Mouse (Mus musculus) embryonic fibroblast, embryonic 13.5 days (primary cell): ENCODE measurements at regions not wholly inside any gene's neighbourhood (a gene's known extent, or its start where the extent isn't known, plus 50 kb on each side); places are given as distances from the start of the nearest gene placed in this dataset.

Experiments
- H3K27ac ChIP-seq: 2 replicates; pipeline ENCODE4 v1.5.1; 2012; ENCODE audit warnings: low read length, control low read depth, inconsistent platforms; ENCODE audit not compliant: insufficient read depth
- H3K4me1 ChIP-seq: 2 replicates; pipeline ENCODE4 v1.6.1; 2011; ENCODE audit warnings: low read length; ENCODE audit not compliant: control insufficient read depth, insufficient read depth
- H3K4me3 ChIP-seq: 2 replicates; pipeline ENCODE4 v1.5.1; 2011; ENCODE audit warnings: mild to moderate bottlenecking, control low read depth, low read length; ENCODE audit not compliant: insufficient read depth
- CTCF ChIP-seq: IDR thresholded peaks from 2 replicates; pipeline ENCODE4 v1.5.1; 2011; ENCODE audit warnings: mild to moderate bottlenecking, control low read depth, low read length, moderate library complexity, borderline replicate concordance; ENCODE audit not compliant: insufficient read depth
- POLR2A ChIP-seq: IDR thresholded peaks from 2 replicates; pipeline ENCODE4 v1.6.1; 2011; ENCODE audit warnings: low read depth, mild to moderate bottlenecking, control low read depth, low read length, moderate library complexity

- H3K27ac ChIP-seq, result peak overlapping the region; percentile 41
- TF ChIP-seq CTCF, result no peak
- H3K4me1 ChIP-seq, result peaks cover 14% of the 10 kb centered on the region
- H3K4me3 ChIP-seq, result no peak overlapping the region
Observed at GRCm38 (mm10) chr10:84055402-84056167, 332.9 kb downstream of the 1500009L16Rik start.

GRCm38 (mm10) chr10:84056323-84057169 is 333.9 kb downstream of the 1500009L16Rik start:
- peaks cover 20% of the 10 kb centered on the region for H3K4me1 ChIP-seq
- peak overlapping the region; percentile 77 for H3K27ac ChIP-seq
- no peak for TF ChIP-seq POLR2A
- TF ChIP-seq CTCF, result no peak
- H3K4me3 ChIP-seq, result no peak overlapping the region

GRCm38 (mm10) chr10:84058301-84058700 is 335.6 kb downstream of the 1500009L16Rik start:
- H3K27ac ChIP-seq, result no peak overlapping the region
- H3K4me3 ChIP-seq, result no peak overlapping the region
- H3K4me1 ChIP-seq, result peaks cover 20% of the 10 kb centered on the region
- TF ChIP-seq CTCF, result no peak
- no peak for TF ChIP-seq POLR2A

GRCm38 (mm10) chr10:84059646-84060491 is 337.2 kb downstream of the 1500009L16Rik start:
- H3K4me3 ChIP-seq, result no peak overlapping the region
- 0 out of 2 replicates have a peak overlapping the region, but pooled peaks have one; percentile 3 for H3K27ac ChIP-seq
- TF ChIP-seq POLR2A (no peak), CTCF (no peak)
- peaks cover 20% of the 10 kb centered on the region for H3K4me1 ChIP-seq

- H3K4me3 ChIP-seq, result no peak overlapping the region
- TF ChIP-seq POLR2A (no peak), CTCF (no peak)
- 0 out of 2 replicates have a peak overlapping the region, but pooled peaks have one; percentile 3 for H3K27ac ChIP-seq
- peaks cover 22% of the 10 kb centered on the region for H3K4me1 ChIP-seq
Observed at GRCm38 (mm10) chr10:84060492-84061218, 338.0 kb downstream of the 1500009L16Rik start.

GRCm38 (mm10) chr10:84067052-84067650 is 344.5 kb downstream of the 1500009L16Rik start:
- peaks cover 9% of the 10 kb centered on the region; the same call in 1 of the 2 replicates for H3K4me1 ChIP-seq
- no peak overlapping the region for H3K4me3 ChIP-seq

GRCm38 (mm10) chr10:84069806-84070205 is 347.1 kb downstream of the 1500009L16Rik start:
- no peak for TF ChIP-seq POLR2A
- peaks cover 9% of the 10 kb centered on the region; the same call in 1 of the 2 replicates for H3K4me1 ChIP-seq

More at GRCm38 (mm10) chr10:84067052-84067650, 344.5 kb downstream of the 1500009L16Rik start:
- peak overlapping the region; percentile 81 for H3K27ac ChIP-seq
- TF ChIP-seq CTCF (no peak), POLR2A (no peak)

GRCm38 (mm10) chr10:84072866-84073483 is 350.3 kb downstream of the 1500009L16Rik start:
- TF ChIP-seq CTCF (no peak), POLR2A (no peak)

More at GRCm38 (mm10) chr10:84069806-84070205, 347.1 kb downstream of the 1500009L16Rik start:
- Histone ChIP-seq H3K4me3 (no peak overlapping the region), H3K27ac (no peak overlapping the region)

GRCm38 (mm10) chr10:84075581-84075980 is 352.9 kb downstream of the 1500009L16Rik start:
- Histone ChIP-seq H3K27ac (peak overlapping the region; percentile 97), H3K4me1 (peaks cover 9% of the 10 kb centered on the region), H3K4me3 (no peak overlapping the region)
- no peak for TF ChIP-seq POLR2A
- TF ChIP-seq CTCF, result no peak

More at GRCm38 (mm10) chr10:84072866-84073483, 350.3 kb downstream of the 1500009L16Rik start:
- H3K4me1 ChIP-seq, result peaks cover 3% of the 10 kb centered on the region; the same call in 1 of the 2 replicates
- H3K4me3 ChIP-seq, result no peak overlapping the region
- H3K27ac ChIP-seq, result no peak overlapping the region
